Comparison of ENCODE assay signal across 12 mouse cellular contexts in genomic region chr10:17326724-17327123, GRCm38 (mm10).
"Had no signal": no experiment of that assay in that cellular context is flagged by ENCODE, and none has a peak within 500 bp of the region (broad histone marks: within the 10 kb centered on the region; RNA-seq: fewer than 3 reads in every experiment).

No protein-coding gene starts in this region.

- H3K4me3 ChIP-seq: limb, embryonic 15.5 days; neural tube, embryonic 12.5 days had no signal

- DNase-seq: kidney, adult 8-10 months; kidney, postnatal 25 days; layer of hippocampus, adult 9-11 months; layer of hippocampus, postnatal 36 days; lung, adult 18-20 months; lung, postnatal 4 days; midbrain, embryonic 14.5 days; retina, postnatal 1 day; thymus, postnatal 36 days had no signal

- H3K9ac ChIP-seq: limb, embryonic 15.5 days; liver, embryonic 14.5 days; neural tube, embryonic 12.5 days had no signal

- H3K27ac ChIP-seq: limb, embryonic 15.5 days; liver, embryonic 14.5 days; neural tube, embryonic 12.5 days had no signal

- H3K36me3 ChIP-seq: limb, embryonic 15.5 days; neural tube, embryonic 12.5 days had no signal

- H3K9me3 ChIP-seq: limb, embryonic 15.5 days; neural tube, embryonic 12.5 days had no signal

- H3K4me2 ChIP-seq: limb, embryonic 15.5 days; neural tube, embryonic 12.5 days had no signal

- H3K27me3 ChIP-seq: limb, embryonic 15.5 days; neural tube, embryonic 12.5 days had no signal
